Mouse (Mus musculus) macrophage (primary cell): ENCODE results near the gene Ryk. TPM values are rescaled to one million over a fixed set of nuclear protein-coding genes. Genes with fewer than 3 reads are reported as not detected.

Source experiments
- H3K27ac ChIP-seq: fragments of 350-480 bp; formaldehyde crosslinking; 2 replicates; pipeline ENCODE4 v1.9.0; 2021
- H3K36me3 ChIP-seq: fragments of 350-480 bp; formaldehyde crosslinking; 2 replicates; pipeline ENCODE4 v1.9.0; 2021; ENCODE audit errors: inconsistent target
- H3K4me3 ChIP-seq: fragments of 350-480 bp; formaldehyde crosslinking; 2 replicates; pipeline ENCODE4 v1.9.0; 2021; ENCODE audit errors: inconsistent target
- H3K79me2 ChIP-seq: fragments of 350-480 bp; formaldehyde crosslinking; 2 replicates; pipeline ENCODE4 v1.9.0; 2021; ENCODE audit errors: inconsistent target
- WGBS: methylation state at CpG from one replicate; pipeline ENCODE4 v1.1.7; 2026; ENCODE audit warnings: inconsistent platforms; ENCODE audit not compliant: missing documents; 5-methylcytosine and 5-hydroxymethylcytosine counted together
- polyA plus RNA-seq: library from polyadenylated mRNA; stranded (reverse); fragments of 250-400 nt; gene quantifications from 3 replicates; pipeline ENCODE4 v1.2.4, GENCODE M21; 2018; ENCODE audit warnings: inconsistent platforms

The Ryk gene
- polyA plus RNA-seq, 1 experiment from 2014 or later = 0.89 TPM

- no peak overlapping the region for H3K4me3 ChIP-seq
- no peak overlapping the region for H3K27ac ChIP-seq
- no peaks in the 10 kb centered on the region for H3K79me2 ChIP-seq
- WGBS = 100% methylated on average over 1 of the region's 1 CpGs
- no peaks in the 10 kb centered on the region for H3K36me3 ChIP-seq
These were observed 7.1 kb downstream of the Ryk start for GRCm38 (mm10) chr9:102841832-102842231.

- Histone ChIP-seq H3K27ac (no peak overlapping the region), H3K4me3 (no peak overlapping the region), H3K79me2 (no peaks in the 10 kb centered on the region), H3K36me3 (no peaks in the 10 kb centered on the region)
- 51% methylated on average over 7 of the region's 8 CpGs for WGBS
These were observed 7.8 kb downstream of the Ryk start for GRCm38 (mm10) chr9:102842498-102842897.

- Histone ChIP-seq H3K4me3 (no peak overlapping the region), H3K36me3 (no peaks in the 10 kb centered on the region), H3K79me2 (no peaks in the 10 kb centered on the region), H3K27ac (no peak overlapping the region)
- 95% methylated on average over 4 of the region's 4 CpGs for WGBS
These were observed 8.9 kb downstream of the Ryk start for GRCm38 (mm10) chr9:102843577-102843976.

GRCm38 (mm10) chr9:102845851-102846250 is 11.1 kb downstream of the Ryk start:
- H3K27ac ChIP-seq = no peak overlapping the region
- H3K36me3 ChIP-seq = no peaks in the 10 kb centered on the region
- 89% methylated on average over 6 of the region's 6 CpGs for WGBS
- no peak overlapping the region for H3K4me3 ChIP-seq
- H3K79me2 ChIP-seq = no peaks in the 10 kb centered on the region

GRCm38 (mm10) chr9:102846348-102846747 is 11.6 kb downstream of the Ryk start:
- 97% methylated on average over 5 of the region's 5 CpGs for WGBS

GRCm38 (mm10) chr9:102852076-102853022 is 17.6 kb downstream of the Ryk start:
- Histone ChIP-seq H3K36me3 (no peaks in the 10 kb centered on the region), H3K4me3 (no peak overlapping the region), H3K27ac (no peak overlapping the region), H3K79me2 (no peaks in the 10 kb centered on the region)
- 73% methylated on average over 13 of the region's 13 CpGs for WGBS

More at GRCm38 (mm10) chr9:102846348-102846747, 11.6 kb downstream of the Ryk start:
- H3K79me2 ChIP-seq = no peaks in the 10 kb centered on the region
- no peaks in the 10 kb centered on the region for H3K36me3 ChIP-seq
- H3K27ac ChIP-seq = no peak overlapping the region
- H3K4me3 ChIP-seq = no peak overlapping the region

GRCm38 (mm10) chr9:102857856-102858255 is 23.1 kb downstream of the Ryk start:
- H3K4me3 ChIP-seq = no peak overlapping the region
- no peaks in the 10 kb centered on the region for H3K79me2 ChIP-seq
- no peaks in the 10 kb centered on the region for H3K36me3 ChIP-seq
- no peak overlapping the region for H3K27ac ChIP-seq
- WGBS = 95% methylated on average over 2 of the region's 2 CpGs

GRCm38 (mm10) chr9:102858283-102858682 is 23.6 kb downstream of the Ryk start:
- H3K27ac ChIP-seq = no peak overlapping the region
- H3K4me3 ChIP-seq = no peak overlapping the region
- WGBS = 93% methylated on average over 5 of the region's 5 CpGs
- no peaks in the 10 kb centered on the region for H3K79me2 ChIP-seq
- H3K36me3 ChIP-seq = no peaks in the 10 kb centered on the region

GRCm38 (mm10) chr9:102859399-102859798 is 24.7 kb downstream of the Ryk start:
- Histone ChIP-seq H3K79me2 (no peaks in the 10 kb centered on the region), H3K36me3 (no peaks in the 10 kb centered on the region), H3K27ac (no peak overlapping the region), H3K4me3 (no peak overlapping the region)
- 92% methylated on average over 5 of the region's 5 CpGs for WGBS

GRCm38 (mm10) chr9:102859963-102860362 is 25.2 kb downstream of the Ryk start:
- no peaks in the 10 kb centered on the region for H3K36me3 ChIP-seq
- no peaks in the 10 kb centered on the region for H3K79me2 ChIP-seq
- H3K4me3 ChIP-seq = no peak overlapping the region
- 23% methylated on average over 10 of the region's 10 CpGs for WGBS
- no peak overlapping the region for H3K27ac ChIP-seq

- 89% methylated on average over 7 of the region's 7 CpGs for WGBS
- H3K4me3 ChIP-seq = no peak overlapping the region
- no peaks in the 10 kb centered on the region for H3K36me3 ChIP-seq
- no peaks in the 10 kb centered on the region for H3K79me2 ChIP-seq
- no peak overlapping the region for H3K27ac ChIP-seq
These were observed 26.2 kb downstream of the Ryk start for GRCm38 (mm10) chr9:102860802-102861469.

GRCm38 (mm10) chr9:102861789-102862188 is 27.1 kb downstream of the Ryk start:
- H3K79me2 ChIP-seq = no peaks in the 10 kb centered on the region
- H3K4me3 ChIP-seq = no peak overlapping the region
- no peak overlapping the region for H3K27ac ChIP-seq
- H3K36me3 ChIP-seq = no peaks in the 10 kb centered on the region
- whole genome bisulfite sequencing = 98% methylated on average over 7 of the region's 7 CpGs

- Histone ChIP-seq H3K79me2 (no peaks in the 10 kb centered on the region), H3K4me3 (no peak overlapping the region), H3K36me3 (no peaks in the 10 kb centered on the region), H3K27ac (no peak overlapping the region)
- 96% methylated on average over 3 of the region's 3 CpGs for WGBS
These were observed 27.5 kb downstream of the Ryk start for GRCm38 (mm10) chr9:102862260-102862659.

GRCm38 (mm10) chr9:102863876-102864545 is 29.3 kb downstream of the Ryk start:
- Histone ChIP-seq H3K27ac (no peak overlapping the region), H3K36me3 (no peaks in the 10 kb centered on the region), H3K4me3 (no peak overlapping the region), H3K79me2 (no peaks in the 10 kb centered on the region)
- 96% methylated on average over 14 of the region's 14 CpGs for WGBS

- Histone ChIP-seq H3K4me3 (no peak overlapping the region), H3K79me2 (no peaks in the 10 kb centered on the region), H3K27ac (no peak overlapping the region), H3K36me3 (no peaks in the 10 kb centered on the region)
- 69% methylated on average over 8 of the region's 8 CpGs for WGBS
These were observed 30.2 kb downstream of the Ryk start for GRCm38 (mm10) chr9:102864931-102865330.
